Mouse (Mus musculus) layer of hippocampus, adult 8-10 months (tissue): ENCODE data around the gene Kcnf1. TPM values are rescaled to one million over a fixed set of nuclear protein-coding genes. Genes with fewer than 3 reads are reported as not detected.

ENCODE experiments used
- DNase-seq, 2 experiments: peaks; one replicate each; pipeline ENCODE4 v3.0.0; 2022; ENCODE audit warnings: low spot score in 2 of 2
- total RNA-seq, 4 experiments: library from RNA; stranded (reverse); gene quantifications; 2 replicates each; pipeline ENCODE4 v1.2.4; 2022

Gene Kcnf1
- total RNA-seq, 4 experiments from 2014 or later, result 34.5 to 49.7 (median 42.7) TPM

DNA sequence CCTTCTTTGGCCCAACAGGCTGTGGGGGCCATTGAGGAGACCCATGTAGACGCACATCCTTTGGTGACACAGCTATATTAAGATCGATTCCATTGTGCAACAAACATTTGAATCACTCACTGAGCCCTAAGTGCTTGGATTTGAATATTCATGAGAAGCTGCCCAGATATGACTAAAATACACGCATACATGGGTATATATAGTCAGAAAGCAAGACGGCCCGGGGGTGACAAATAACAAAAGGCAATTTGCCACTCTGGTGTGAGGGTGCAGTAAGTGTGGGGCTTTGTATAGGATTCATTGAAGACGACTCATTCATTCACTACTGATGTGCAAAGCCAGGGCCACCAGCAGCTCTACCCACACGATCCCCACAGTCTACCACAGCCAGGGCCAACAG, 17.1 kb downstream of the Kcnf1 start:
- peak in 1 of 2 experiments; percentile 44 for DNase-seq

DNA sequence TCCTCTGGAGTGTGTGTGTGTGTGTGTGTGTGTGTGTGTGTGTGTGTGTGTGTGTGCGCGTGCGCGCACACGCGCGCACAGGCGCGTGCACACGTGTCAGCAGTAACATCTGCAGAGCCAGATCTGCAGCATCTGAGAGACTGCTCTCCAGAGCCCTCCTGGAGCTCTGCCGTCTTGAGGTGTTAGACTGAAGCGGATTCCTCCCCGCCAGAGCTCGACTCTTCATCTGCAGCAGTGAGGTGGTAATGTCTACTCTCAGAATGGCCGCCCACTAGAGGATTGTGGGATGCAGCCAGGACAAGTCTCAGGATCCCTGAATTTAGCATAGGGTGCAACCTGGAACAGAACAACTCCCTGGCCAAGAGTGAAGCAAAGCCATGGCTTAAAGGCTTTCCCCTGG, 19.1 kb downstream of the Kcnf1 start:
- DNase-seq, result no peak

DNA sequence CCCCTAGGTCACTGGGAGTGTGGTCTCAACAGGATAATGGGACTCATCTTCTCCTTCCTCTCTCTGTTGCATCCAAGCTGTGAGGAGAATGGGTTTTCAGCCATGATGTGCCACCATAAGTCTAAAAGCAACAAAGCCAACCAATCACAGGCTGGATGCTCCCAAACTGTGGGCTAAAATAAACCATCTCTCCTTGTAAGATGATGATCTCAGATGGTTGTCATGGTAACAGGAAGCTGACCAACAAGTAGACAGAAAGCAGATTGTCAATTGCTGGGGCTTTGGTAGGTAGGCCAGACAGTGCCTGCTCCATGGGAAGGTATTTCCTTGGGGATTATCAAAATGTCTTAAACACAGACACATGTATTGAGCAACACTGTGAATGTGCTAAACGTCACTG, 20.9 kb downstream of the Kcnf1 start:
- DNase-seq, result no peak

DNA sequence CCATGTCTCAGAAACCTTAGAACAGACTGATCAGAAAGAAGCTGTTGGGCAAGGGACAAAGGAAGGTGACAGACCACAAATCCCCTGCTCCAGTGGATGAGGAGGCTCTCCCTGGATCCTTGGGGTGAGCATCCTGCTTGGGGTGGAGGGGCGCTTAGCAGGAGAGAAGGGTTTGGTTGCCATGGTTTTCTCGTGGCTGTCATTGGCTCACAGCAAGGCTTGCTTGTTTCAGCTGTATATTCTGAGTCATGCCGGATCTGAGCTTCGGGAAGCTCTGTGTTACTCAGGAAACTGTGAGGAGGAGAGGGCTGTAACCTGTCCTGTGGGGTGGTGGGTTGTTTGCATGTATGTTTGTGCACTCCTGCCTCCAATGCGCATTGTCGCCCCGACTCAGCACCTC, 23.8 kb downstream of the Kcnf1 start:
- no peak for DNase-seq

DNA sequence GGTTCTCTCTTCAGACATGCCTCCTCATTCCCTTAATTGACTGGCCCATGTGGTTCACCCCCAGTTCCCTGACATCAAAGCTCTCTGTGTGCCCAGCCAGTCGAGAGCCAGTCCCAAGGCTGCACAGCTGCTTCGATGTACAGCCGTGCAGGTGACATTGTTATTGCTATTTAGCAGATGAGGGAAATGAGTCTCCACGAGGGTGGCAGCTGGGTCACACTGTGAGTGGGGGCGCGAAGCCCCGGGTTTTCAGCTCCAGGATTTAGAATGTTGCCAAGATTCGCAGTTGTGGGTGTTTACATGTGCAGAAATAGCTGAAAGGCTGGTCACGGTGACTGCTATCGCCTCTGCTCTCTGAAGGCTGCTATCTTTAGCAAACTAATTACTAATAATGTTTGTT, 27.8 kb downstream of the Kcnf1 start:
- DNase-seq, result peak in 1 of 2 experiments; percentile 47

DNA sequence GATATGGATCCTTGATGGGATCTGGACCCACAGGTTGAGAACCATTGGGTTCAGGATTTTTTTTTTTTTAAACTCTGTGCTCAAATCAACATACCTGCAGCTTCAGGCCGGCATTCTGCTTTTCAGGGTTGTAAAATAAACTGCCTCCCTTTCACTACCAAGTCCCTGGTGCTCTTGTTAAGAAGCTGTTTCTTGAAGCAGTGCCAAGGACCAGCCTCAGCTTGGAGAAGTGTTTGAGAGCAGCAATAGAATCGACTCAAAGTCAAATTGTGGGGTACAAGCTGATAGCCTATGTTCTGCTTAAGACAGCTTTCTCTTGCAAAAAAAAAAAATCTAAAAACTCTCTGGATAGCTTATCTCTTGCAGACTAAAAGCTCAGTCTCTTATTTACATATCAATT, 34.9 kb downstream of the Kcnf1 start:
- no peak for DNase-seq

DNA sequence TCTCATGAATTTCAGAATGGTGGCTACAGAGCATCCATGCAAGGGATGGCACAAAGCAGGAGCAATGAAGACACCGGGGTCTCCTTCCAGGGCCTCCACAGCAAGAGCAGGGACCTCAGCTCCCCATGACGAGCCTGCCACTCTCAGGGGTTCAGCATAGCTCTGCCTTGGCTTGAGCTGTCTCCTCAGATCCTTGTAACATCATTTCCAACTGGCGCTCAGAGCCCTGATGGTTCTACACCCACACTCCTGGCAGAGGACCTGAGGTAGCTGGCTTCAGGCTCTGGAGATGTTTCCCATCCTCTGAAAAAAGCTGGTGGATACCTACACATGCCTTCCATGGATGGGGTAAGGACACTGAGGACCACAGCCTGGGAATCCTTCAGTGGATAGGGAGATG, 36.3 kb downstream of the Kcnf1 start:
- peak; percentile 50 to 61 for DNase-seq

DNA sequence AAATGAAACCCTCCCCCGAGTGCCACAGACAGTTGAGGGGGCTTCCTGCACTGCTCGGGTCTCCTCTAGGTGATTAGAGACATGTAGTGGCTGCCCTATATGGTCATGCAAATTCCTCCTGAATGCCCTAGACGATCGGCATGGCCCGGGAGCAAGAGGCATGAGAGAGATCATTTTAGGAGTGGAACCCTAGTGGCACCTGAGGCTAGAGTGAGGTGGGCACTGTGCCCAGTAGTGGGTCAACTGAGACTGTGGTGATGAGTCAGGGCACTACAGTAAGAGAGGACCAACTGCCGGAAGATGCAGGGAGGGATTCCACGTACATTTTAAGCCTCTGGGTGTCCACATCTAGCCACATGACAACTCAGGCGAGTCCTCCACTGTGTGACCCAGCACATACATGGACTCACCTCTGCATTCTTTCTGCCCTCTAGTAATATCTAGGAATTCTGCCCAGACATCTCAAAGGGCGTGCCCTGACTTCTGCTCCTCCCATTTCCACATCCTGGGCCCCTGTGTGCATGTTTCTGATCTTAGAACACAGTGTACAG, 42.1 kb downstream of the Kcnf1 start:
- no peak for DNase-seq

DNA sequence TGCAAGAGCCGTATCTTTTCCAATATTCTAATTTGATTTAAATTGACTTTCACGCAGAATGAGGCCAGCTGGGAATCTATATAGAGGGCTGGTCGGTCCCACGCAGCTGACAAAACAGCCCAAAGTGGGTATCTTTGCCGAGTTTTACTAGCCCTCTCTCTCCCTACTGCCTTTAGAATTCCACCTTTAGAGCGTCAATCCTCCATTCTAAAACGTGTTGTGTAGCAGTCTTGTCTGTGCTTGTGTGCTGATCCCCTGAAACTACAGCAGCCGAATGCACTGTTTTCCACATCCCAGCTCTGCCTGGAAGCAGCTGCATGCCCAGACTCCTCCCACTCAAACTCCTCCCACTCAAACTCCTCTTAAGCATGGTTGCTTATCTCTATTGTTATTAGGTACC, 44.4 kb downstream of the Kcnf1 start:
- DNase-seq, result no peak

DNA sequence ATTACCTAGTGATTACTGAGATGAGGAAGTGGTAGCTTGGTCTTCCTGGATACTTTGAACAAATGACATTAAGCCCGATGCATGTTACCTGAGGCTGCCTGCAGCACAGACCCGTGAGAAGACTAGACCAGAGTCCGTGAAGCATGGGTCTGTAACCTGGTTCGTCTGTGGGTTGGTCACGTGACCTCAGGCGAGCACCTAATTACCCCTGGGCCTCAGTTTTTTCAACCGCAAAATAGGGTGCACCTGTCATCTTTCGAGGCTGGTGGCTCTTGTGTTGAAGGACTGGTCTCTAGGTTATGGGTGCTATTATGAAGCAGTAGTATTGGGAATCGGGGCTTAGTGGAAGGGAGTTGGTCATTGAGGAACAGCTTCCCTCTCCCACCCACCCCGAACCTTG, 45.1 kb downstream of the Kcnf1 start:
- DNase-seq, result no peak

DNA sequence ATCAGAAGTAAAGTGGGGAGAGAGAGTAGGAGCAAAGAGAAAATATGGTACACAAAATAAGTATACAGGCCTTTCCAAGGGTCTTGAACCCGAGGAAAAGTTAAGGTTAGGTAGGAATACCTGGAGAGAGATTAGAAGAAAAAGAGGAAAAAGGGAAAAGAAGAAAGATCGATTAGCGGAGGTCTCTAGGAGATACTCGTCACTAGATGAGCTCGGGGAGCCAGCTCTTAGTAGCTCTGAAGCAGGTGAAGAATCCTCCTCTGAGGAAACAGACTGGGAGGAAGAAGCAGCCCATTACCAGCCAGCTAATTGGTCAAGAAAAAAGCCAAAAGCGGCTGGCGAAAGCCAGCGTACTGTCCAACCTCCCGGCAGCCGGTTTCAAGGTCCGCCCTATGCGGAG, 53.8 kb downstream of the Kcnf1 start:
- DNase-seq, result peak; percentile 22 to 30

Other genes starting within 250 kb of the Kcnf1 start
- 1 to 10 TPM; 1.5 to 3.0 (median 1.6) TPM for gene Pqlc3, start 176.5 kb downstream of the Kcnf1 start, total RNA-seq
- 1 to 10 TPM in 2 of 4 experiments, under 1 TPM in 2; 0.37 to 1.2 (median 1.0) TPM for gene 2410004P03Rik, start 165.2 kb downstream of the Kcnf1 start, total RNA-seq
- gene Pdia6, start 89.7 kb upstream of the Kcnf1 start, total RNA-seq, result 100 to 1,000 TPM; 101 to 184 (median 146) TPM
- 1 to 10 TPM; 2.2 to 3.6 (median 3.0) TPM for gene Atp6v1c2, start 152.5 kb upstream of the Kcnf1 start, total RNA-seq
- 10 to 100 TPM; 18.7 to 22.4 (median 19.9) TPM for gene Nol10, start 171.6 kb upstream of the Kcnf1 start, total RNA-seq